Mouse (Mus musculus) lung, postnatal 14 days (tissue): Measurements from ENCODE around the gene Akt1.

Source experiments
- DNase-seq: peaks from one replicate; pipeline ENCODE4 v3.0.0; 2021

Gene Akt1

DNA sequence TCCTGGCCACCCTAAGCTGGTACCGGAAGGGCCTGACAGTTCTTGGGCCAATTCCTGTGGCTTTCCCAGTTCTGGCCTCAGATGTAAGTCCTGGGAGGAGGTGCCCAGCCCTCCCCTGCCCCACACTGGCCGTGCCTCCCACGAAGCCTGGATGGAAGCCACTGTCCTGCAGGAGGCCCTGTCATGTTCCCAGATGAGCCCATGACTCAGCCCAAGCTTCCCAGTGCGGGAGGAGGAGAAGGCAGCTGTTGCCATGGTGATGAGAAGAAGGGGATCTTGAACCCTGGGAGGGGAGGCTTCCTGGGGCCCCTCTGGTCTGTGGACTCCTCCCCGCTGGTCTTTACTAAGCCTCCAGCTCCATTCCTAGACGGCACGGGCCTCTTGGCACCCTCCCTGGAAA lies 8.7 kb upstream of the Akt1 start:
- DNase-seq, result no peak

GRCm38 (mm10) chr12:112679027-112679996 lies 4.6 kb upstream of the Akt1 start:
- peak; percentile 66 for DNase-seq

DNA sequence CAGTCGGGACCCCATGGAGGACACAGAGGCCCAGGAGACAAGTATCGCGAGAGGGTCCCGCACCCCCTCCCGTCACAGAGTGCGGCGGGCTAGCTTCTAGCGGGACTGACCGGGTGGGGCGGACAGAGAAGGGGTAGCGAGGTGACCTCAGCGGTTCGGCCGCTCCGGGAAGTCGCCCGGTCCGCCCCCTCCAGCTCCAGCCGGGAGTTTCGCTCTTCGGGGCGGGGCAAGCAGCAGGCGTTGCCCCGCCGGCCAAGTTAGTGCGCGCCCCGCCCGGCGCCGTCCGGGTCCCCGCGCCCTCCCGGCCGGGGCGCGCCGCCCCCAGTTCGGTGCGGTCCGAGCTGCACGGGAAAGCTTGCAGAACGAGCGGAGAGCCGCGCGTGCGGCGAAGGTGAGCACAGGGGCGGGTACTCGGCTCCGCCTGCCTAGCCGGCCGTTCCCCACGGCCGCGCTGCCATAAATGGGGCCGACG lies 3.9 kb upstream of the Akt1 start, which contains the start of gene Zbtb42:
Gene Zbtb42 (plus strand): TSS at position 274 of the 472 bp plus-strand sequence.
- peak; percentile 75 for DNase-seq

GRCm38 (mm10) chr12:112677943-112678554 lies 3.4 kb upstream of the Akt1 start:
- DNase-seq, result no peak

DNA sequence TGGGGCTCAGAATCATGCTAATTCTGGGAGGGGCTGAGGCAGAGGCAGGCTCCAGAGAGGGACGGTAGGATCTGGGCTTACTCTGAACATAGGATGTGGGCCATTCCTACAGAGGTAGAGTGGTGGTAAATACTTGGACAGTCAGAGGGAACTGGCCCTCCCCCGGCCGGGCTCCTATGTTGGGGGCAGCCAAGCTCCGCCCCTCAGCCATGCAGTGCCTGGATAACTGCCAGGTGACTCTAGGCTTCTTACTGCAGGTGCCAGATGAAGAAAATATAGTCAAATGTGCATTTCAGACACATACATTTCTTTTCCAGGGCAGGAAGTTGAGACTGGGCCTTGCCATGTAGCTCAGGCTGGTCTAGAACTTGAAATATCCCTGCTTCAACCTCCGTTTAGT lies 2.4 kb upstream of the Akt1 start:
- DNase-seq, result no peak

DNA sequence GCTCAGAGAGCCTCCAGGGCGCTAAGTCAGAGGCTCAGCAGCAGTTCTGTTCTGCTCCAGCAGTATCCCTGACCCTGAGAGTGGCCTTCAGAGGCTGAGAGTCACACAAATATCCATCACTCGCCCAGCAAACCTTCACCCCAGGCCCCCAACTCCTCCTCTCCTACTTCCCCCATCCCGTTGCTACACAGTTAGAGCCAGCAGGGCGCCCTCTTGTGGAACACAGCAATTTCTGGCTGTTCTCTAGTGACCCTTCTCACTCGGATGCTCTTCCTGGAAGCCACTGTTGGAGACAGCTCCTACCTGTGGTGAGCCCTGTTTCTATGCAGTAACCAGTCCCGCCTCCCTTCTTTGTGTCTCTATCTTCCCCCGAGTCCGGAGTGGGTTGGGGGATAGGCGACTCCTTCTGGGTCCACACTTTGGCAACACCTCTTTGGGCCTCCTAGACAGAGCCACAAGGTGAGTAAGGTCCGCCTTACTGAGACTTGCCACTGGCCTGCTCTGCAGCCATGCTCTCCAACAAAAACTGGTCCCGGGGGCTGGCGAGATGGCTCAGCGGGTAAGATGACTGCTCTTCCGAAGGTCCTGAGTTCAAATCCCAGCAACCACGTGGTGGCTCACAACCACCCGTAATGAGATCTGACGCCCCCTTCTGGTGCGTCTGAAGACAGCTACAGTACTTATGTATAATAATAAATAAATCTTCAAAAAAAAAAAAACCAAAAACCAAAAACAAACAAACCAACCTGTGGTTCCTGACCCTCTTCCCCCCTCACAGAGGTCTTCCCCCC lies 756 bp upstream of the Akt1 start:
- peak; percentile 88 for DNase-seq

GRCm38 (mm10) chr12:112673576-112674091 lies 1.1 kb downstream of the Akt1 start:
- peak; percentile 52 for DNase-seq

DNA sequence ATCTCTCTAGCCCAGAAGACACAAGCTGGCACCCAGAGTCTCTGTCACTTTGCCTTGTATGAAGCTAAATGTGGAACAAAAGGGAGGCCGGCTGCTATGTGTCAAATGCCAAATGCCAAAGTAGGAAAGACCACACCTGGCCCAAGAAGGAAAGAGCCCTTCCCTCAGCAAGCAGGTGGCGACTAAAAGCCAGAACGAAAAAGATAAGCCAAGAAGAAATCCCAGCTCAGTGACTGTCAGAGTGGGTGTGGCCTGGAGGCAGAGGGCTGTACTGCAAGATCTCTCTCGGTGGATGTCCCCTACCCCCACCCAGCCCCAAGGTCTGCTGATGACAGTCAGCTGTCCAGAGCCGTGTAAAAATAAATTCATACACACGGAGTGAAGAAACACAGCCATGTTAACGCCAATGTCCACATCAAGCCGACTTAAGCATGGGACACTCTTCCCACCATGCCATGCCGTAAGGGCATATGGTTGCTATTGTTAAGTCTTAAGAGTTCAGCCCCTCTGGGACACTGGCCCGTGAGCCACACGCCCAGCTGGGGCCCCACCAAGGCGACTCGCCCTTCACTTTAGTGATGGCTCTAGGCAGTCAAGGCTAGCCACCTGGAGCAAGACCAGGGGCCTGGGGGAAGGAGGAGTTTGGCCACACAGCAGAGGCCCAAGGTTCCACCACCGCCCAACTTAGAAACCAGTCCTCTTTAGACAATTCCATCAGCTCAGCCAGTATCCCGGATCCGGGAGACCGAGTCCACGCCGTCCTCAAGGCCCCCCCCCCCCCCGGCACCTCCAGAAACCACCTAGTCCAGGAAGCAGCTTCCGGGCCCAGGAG lies 1.7 kb downstream of the Akt1 start:
- DNase-seq, result peak; percentile 34

GRCm38 (mm10) chr12:112671891-112672290 lies 2.8 kb downstream of the Akt1 start:
- no peak for DNase-seq

DNA sequence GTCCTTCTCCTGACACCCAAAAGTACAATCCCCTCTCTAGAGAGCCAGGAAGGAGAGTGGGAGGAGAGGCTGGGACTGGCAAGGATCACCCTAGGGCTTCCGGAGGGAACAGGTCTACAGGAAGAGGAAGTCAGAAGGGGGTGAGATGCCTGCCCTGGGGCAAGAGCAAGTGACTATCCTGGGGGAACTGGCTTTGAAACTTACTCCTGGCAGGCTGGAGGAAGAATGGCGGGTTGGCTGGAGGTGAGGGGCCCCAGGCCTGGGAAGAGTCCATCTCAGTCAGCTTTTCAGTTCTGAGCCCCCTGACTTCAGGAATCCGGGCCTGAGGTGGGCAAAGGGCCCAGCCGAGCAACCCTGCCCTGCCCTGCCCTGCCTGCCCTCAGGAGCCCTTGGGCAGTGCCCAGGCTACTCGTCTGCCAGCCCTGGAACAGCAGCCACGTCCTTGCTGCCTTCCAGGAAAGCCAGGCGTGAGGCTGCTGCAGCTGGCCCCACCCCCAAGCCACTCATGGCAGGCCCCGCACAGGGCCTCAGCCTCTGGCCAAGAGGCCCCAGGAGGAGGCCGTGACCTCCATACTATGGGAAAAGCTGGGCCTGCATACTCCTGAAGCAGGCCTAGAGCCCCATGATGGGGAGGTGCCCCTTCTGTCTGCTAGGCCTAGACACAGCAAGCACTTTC lies 3.8 kb downstream of the Akt1 start:
- DNase-seq, result peak; percentile 28

GRCm38 (mm10) chr12:112667619-112668297 lies 6.9 kb downstream of the Akt1 start:
- peak; percentile 42 for DNase-seq

- no peak for DNase-seq
Observed at GRCm38 (mm10) chr12:112665881-112666544, 8.7 kb downstream of the Akt1 start.

DNA sequence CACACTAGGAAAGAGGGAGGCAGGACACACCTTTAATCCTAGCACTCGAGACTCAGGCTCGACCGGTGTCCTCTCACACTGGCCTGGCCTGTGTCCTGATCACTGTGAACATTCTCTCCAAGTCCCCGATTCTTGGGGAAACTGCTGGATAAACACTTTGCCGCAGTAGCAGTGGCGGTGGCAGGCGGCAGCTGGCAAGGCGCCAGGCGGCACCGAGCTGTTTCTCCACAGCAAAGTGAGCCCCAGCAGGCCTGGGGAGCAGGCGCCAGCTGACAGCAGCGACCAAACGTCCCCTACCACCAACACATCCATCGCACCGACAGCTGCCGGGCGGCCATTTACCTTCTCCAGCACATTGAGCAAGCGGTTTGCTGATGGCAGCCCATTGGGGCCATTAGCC lies 9.2 kb downstream of the Akt1 start:
- peak; percentile 84 for DNase-seq

GRCm38 (mm10) chr12:112664656-112665055 lies 10.0 kb downstream of the Akt1 start:
- DNase-seq, result no peak

- DNase-seq, result no peak
Observed at GRCm38 (mm10) chr12:112664124-112664523, 10.6 kb downstream of the Akt1 start.

DNA sequence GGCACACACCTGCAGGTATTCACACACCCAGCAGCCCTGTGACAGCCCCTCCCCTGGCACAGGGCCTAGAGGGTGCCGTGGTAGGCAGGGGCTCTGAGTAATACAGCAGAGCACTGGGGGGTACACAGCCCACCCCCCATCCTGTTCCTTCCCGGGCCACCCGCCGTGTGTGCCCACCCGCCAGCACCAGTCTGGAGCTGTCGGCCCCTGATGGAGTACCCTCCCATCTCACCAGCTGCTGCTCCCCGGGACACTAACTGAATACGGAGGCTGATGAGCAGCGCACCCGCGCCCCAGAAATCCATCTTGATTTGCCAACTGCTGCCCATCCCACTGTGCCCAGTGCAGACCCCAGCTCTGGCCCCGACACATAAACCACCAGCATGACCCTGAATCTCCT lies 11.0 kb downstream of the Akt1 start:
- DNase-seq, result no peak

- DNase-seq, result no peak
Observed at GRCm38 (mm10) chr12:112663303-112663702, 11.4 kb downstream of the Akt1 start.

- DNase-seq, result no peak
Observed at GRCm38 (mm10) chr12:112661851-112662250, 12.8 kb downstream of the Akt1 start.

GRCm38 (mm10) chr12:112661327-112661605 lies 13.4 kb downstream of the Akt1 start:
- no peak for DNase-seq

- peak; percentile 67 for DNase-seq
Observed at GRCm38 (mm10) chr12:112660576-112661326, 13.9 kb downstream of the Akt1 start.
